Mouse (Mus musculus): Measurements from ENCODE around the gene Gm28372. TPM values are rescaled to one million over a fixed set of nuclear protein-coding genes. Genes with fewer than 3 reads are reported as not detected.

Gm28372 gene
- polyA plus RNA-seq, 1 experiment from 2014 or later, result not detected

DNA sequence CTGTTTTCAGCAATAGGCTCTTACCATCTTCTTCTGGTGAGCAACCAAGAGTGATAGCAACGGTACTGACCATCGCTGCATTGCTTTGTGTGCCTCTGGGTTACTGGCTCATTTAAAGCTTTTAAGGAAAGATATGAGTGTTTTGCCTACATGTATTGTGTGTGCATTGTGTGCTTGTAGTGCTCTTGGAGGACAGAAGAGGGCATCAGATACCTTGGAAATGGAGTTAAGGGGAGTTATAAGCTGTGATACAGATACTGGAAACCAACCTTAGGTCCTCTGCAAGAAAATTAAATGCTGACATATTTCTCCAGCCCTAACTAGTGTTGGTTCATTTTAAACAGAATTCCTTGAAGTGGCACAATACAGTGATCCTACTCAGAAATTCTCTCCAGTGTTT, 16.2 kb upstream of the Gm28372 start:
- no peaks in the 10 kb centered on the region; the same call in 1 of the 2 replicates for H3K27me3 ChIP-seq
- ATAC-seq (ENCODE audit: insufficient read depth), result no peak

DNA sequence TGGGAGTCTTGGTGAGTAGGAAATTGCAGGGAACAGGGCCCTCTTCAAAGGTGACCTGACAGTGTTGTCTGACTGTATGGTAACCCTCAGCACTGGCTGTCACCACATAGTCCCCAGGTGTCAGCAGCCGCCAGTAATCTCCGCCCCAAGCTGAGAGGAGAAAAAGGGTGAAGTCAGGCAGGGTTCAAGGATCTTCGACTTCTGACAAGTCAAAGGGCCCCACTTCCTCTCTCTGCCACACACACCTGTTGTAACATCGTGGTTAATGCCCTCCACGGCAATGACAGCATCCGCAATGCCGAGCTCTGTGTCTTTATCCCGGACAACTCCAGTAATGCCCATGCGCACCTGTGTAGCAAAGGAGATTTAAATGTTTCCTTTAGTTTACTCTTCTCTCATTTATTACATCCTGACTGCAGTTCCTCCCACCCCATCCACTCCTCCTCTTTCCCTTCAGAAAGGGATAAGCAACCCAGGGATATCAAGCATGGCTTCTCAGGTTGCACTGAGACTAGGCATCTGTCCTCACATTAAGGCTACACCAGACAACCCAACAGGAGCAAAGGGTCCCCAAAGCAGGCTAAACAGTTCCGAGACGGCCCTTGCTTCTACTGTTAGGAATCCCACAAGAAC, 13.9 kb upstream of the Gm28372 start:
- H3K4me2 ChIP-seq, result no peak overlapping the region
- WGBS (ENCODE audit: insufficient replicate concordance), result 64% methylated on average over 11 of the region's 11 CpGs
- no peak for ATAC-seq (ENCODE audit: insufficient read depth)
- H3K4me3 ChIP-seq (replicated peaks), result no peak overlapping the region
- H3K27me3 ChIP-seq, result peaks cover 12% of the 10 kb centered on the region
- no peaks in the 10 kb centered on the region for H3K9me3 ChIP-seq (replicated peaks)
- no peak overlapping the region for H3K27ac ChIP-seq (replicated peaks)
- H3K9ac ChIP-seq, result no peak overlapping the region
- H3K36me3 ChIP-seq (replicated peaks), result no peaks in the 10 kb centered on the region
- no peaks in the 10 kb centered on the region for H3K4me1 ChIP-seq (replicated peaks)

More for the DNA sequence above, 16.2 kb upstream of the Gm28372 start:
- Histone ChIP-seq H3K27ac (replicated peaks) (no peak overlapping the region), H3K4me1 (replicated peaks) (no peaks in the 10 kb centered on the region), H3K9ac (no peak overlapping the region), H3K4me2 (no peak overlapping the region), H3K4me3 (replicated peaks) (no peak overlapping the region), H3K36me3 (replicated peaks) (no peaks in the 10 kb centered on the region), H3K9me3 (replicated peaks) (no peaks in the 10 kb centered on the region)
- 62% methylated on average over 2 of the region's 2 CpGs for WGBS (ENCODE audit: insufficient replicate concordance)

DNA sequence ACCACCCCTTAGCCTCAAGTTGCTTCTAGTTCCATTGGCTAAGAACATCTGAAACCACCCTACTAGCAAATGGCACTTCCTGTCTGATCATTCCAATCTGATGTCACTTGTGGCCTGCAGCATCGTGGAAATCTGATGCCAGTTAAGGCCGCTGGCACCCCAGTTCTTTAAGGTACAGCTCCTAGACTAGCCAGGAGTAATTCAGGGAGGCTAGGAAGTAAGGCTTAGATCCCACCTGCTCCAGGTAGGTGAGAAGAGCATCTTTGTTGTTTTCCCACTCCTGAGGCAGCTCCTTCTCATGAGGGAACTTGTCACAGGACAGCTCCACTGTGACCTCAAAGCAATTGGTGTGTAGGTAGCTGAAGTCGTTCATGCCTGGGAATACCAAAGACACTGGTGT, 12.2 kb upstream of the Gm28372 start:
- 63% methylated on average over 3 of the region's 3 CpGs for WGBS (ENCODE audit: insufficient replicate concordance)
- peaks cover 29% of the 10 kb centered on the region for H3K27me3 ChIP-seq
- H3K4me3 ChIP-seq (replicated peaks), result no peak overlapping the region
- H3K36me3 ChIP-seq (replicated peaks), result no peaks in the 10 kb centered on the region
- H3K4me1 ChIP-seq (replicated peaks), result peaks cover 9% of the 10 kb centered on the region
- H3K9ac ChIP-seq, result no peak overlapping the region
- no peak overlapping the region for H3K4me2 ChIP-seq
- H3K27ac ChIP-seq (replicated peaks), result no peak overlapping the region
- H3K9me3 ChIP-seq (replicated peaks), result no peaks in the 10 kb centered on the region
- ATAC-seq (ENCODE audit: insufficient read depth), result no peak

DNA sequence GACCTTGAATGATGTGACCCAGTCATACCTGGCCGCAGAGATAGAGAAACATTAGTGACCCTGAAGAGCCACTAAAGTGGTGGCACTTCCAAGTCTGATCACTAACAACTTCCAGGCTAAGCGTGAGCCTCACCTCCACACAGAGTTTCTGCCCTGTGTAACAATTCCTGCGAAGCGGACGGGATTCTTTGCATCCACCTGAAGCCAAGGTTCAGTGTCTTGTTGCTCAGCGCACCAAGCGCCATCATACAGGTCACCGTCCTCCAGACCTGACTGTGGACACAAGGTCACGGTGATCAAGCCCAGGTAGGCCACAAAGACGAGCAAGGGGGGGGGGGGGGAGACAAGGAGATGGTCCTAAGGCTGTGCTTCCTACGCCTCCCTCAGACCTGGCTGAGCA, 9.3 kb upstream of the Gm28372 start:
- H3K4me1 ChIP-seq (replicated peaks), result peaks cover 9% of the 10 kb centered on the region
- no peaks in the 10 kb centered on the region for H3K9me3 ChIP-seq (replicated peaks)
- 71% methylated on average over 11 of the region's 11 CpGs for WGBS (ENCODE audit: insufficient replicate concordance)
- no peaks in the 10 kb centered on the region for H3K36me3 ChIP-seq (replicated peaks)
- ATAC-seq (ENCODE audit: insufficient read depth), result no peak
- no peak overlapping the region for H3K27ac ChIP-seq (replicated peaks)
- H3K4me3 ChIP-seq (replicated peaks), result no peak overlapping the region
- peaks cover 51% of the 10 kb centered on the region for H3K27me3 ChIP-seq
- H3K9ac ChIP-seq, result no peak overlapping the region
- H3K4me2 ChIP-seq, result no peak overlapping the region

DNA sequence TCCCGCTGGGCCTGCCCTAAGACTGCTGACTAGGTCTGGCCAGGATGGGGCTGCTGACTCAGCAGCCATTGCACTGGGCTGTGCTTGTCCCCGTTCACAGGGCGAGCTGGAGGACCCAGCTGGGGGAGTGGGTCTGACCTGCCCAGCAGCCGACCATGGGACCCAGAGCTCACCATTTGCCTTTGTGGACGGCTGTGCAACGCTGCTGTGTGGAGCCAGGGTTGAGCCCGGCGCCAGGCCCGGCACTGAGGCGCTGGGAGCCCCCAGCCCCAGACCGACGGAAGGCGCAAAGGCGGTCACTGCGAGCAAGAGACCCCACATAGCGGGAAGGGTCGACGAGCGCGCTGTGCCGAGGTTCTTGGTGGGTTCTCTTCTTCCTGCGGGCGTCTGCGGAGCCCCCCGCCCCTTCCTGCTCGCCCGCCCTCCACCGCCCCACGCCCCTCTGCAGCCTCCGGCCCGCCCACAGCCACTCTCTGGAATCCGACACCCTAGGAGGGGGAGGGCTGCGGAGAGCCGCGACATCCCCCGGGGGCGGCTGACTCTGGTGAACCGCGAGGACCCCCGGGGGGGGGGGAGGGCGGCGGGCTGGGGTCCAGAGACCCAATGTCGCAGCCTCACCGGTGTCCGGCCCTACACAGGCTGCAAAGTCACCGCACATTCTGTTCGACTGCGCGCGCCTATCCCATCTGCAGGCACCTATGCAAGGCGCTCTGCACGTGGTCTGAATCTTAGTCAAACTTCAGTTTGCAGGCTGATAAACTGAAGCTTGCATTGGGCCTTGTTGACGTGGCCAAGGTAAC, 7.7 kb upstream of the Gm28372 start, which contains the start of gene Cpxm1:
Gene Cpxm1 (minus strand): TSS at position 389 of the 800 bp plus-strand sequence.
- peak within 1 kb of the TSS; percentile 4; the same call in 1 of the 2 replicates for H3K9ac ChIP-seq
- ATAC-seq (ENCODE audit: insufficient read depth), result peak; percentile 34; the same call in 1 of the 2 replicates
- H3K4me3 ChIP-seq (replicated peaks), result peak within 1 kb of the TSS; percentile 40
- no peaks in the 10 kb centered on the region for H3K9me3 ChIP-seq (replicated peaks)
- WGBS (ENCODE audit: insufficient replicate concordance), result 2% methylated on average over 47 of the region's 53 CpGs
- peak within 1 kb of the TSS; percentile 67 for H3K4me2 ChIP-seq
- H3K27me3 ChIP-seq, result peaks cover 54% of the 10 kb centered on the region
- no peak within 1 kb of the TSS for H3K27ac ChIP-seq (replicated peaks)
- H3K4me1 ChIP-seq (replicated peaks), result peaks cover 9% of the 10 kb centered on the region
- no peaks in the 10 kb centered on the region for H3K36me3 ChIP-seq (replicated peaks)

DNA sequence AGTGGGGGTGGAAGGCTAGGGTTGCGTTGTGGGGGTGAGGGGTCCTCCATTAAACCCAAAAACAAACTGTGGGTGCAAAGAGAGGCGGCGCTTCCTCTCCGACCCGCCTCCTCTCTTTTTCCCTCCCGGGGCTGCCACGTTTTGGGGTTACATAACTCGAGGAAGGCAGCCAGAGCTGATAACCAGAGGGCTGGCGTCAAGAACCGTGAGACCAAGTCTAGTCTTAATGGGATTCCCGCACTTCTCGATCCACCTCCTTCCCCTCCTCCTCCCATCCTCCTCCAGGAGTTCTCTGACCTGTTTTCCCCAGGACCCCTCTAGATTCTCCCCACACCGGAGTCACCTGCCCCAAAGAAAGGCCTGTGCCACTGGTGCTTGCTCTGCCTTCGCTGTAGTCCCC, 6.9 kb upstream of the Gm28372 start:
- 15% methylated on average over 14 of the region's 14 CpGs for WGBS (ENCODE audit: insufficient replicate concordance)
- peaks cover 9% of the 10 kb centered on the region for H3K4me1 ChIP-seq (replicated peaks)
- peak overlapping the region; percentile 40; the same call in 1 of the 2 replicates for H3K4me3 ChIP-seq (replicated peaks)
- H3K27ac ChIP-seq (replicated peaks), result no peak overlapping the region
- peaks cover 54% of the 10 kb centered on the region for H3K27me3 ChIP-seq
- H3K36me3 ChIP-seq (replicated peaks), result no peaks in the 10 kb centered on the region
- peak overlapping the region; percentile 67 for H3K4me2 ChIP-seq
- ATAC-seq (ENCODE audit: insufficient read depth), result no peak
- no peak overlapping the region for H3K9ac ChIP-seq
- no peaks in the 10 kb centered on the region for H3K9me3 ChIP-seq (replicated peaks)

DNA sequence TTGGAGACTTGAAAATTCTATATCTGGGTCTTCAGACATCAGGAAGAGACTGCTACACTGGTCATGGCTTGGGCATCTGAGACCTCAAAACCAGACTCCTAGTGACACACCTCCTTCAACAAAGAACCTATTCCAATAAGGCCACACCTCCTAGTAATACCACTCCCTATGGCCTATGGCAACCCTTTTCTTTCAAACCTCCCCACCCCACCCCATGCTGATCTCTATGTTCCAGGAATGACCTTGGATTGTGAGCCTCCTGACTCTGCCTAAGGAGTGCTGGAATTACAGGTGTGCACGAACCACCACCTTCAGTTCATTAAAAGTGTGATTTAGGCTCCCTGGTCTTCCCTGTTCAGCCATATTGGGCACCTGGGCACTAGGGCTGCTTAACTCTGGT, 5.0 kb upstream of the Gm28372 start:
- Histone ChIP-seq H3K36me3 (replicated peaks) (no peaks in the 10 kb centered on the region), H3K27ac (replicated peaks) (no peak overlapping the region), H3K27me3 (peaks cover 50% of the 10 kb centered on the region), H3K4me2 (no peak overlapping the region), H3K9me3 (replicated peaks) (no peaks in the 10 kb centered on the region), H3K4me3 (replicated peaks) (no peak overlapping the region), H3K9ac (no peak overlapping the region), H3K4me1 (replicated peaks) (peaks cover 9% of the 10 kb centered on the region)
- no peak for ATAC-seq (ENCODE audit: insufficient read depth)
- WGBS (ENCODE audit: insufficient replicate concordance), result 63% methylated on average over 1 of the region's 1 CpGs

DNA sequence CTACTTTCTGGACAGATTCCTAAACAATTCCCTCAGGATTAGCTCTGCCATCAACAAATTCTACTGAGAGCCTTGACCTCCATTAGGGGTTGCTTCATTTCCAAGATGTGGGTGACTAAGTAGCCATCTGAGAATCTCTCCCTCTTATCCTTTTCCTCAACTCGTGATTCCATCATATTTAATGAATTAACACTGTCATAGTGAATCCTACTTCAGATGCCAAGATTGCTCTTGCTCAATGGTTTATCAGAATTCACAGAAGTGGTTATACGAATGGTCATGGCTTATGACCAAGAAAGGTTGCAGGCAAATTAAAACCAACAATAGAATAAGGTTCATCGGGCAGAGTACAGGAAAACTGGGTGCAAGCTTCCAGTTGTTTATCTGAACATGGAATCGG, 3.1 kb upstream of the Gm28372 start:
- H3K4me3 ChIP-seq (replicated peaks), result no peak overlapping the region
- H3K9me3 ChIP-seq (replicated peaks), result no peaks in the 10 kb centered on the region
- no peaks in the 10 kb centered on the region for H3K36me3 ChIP-seq (replicated peaks)
- H3K27me3 ChIP-seq, result peaks cover 34% of the 10 kb centered on the region
- no peak overlapping the region for H3K27ac ChIP-seq (replicated peaks)
- no peak overlapping the region for H3K9ac ChIP-seq
- H3K4me2 ChIP-seq, result no peak overlapping the region
- 56% methylated on average over 4 of the region's 4 CpGs for WGBS (ENCODE audit: insufficient replicate concordance)
- ATAC-seq (ENCODE audit: insufficient read depth), result no peak
- H3K4me1 ChIP-seq (replicated peaks), result peaks cover 9% of the 10 kb centered on the region

DNA sequence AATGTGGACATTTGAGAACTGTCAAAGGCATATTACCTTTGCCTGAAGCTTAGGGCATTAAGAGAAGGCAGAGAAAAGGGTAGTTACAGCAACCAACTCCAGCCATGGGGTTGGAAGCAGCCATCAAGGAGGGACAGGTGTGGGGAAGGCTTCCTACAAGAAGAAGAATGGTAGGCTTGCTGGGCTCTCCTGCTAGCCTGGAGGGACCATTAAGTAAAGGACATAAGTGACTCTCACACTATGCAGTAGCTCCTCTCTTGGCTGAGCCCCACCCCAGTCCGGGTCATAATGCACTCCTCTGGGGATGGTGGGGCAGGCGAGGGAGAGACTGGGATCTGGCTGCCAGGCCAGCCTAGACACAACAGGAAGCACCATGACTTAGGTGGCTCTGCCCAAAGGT, 1.1 kb downstream of the Gm28372 start, which contains the start of gene Tmem239:
Gene Tmem239 (plus strand): TSS at position 301 of the 400 bp plus-strand sequence.
- H3K4me3 ChIP-seq (replicated peaks), result no peak within 1 kb of the TSS
- no peak within 1 kb of the TSS for H3K27ac ChIP-seq (replicated peaks)
- no peaks in the 10 kb centered on the region for H3K4me1 ChIP-seq (replicated peaks)
- 0 out of 2 replicates have a peak, but pooled peaks cover 3% of the 10 kb centered on the region for H3K27me3 ChIP-seq
- no peaks in the 10 kb centered on the region for H3K36me3 ChIP-seq (replicated peaks)
- no peak within 1 kb of the TSS for H3K4me2 ChIP-seq
- H3K9ac ChIP-seq, result no peak within 1 kb of the TSS
- no peak for ATAC-seq (ENCODE audit: insufficient read depth)
- no peaks in the 10 kb centered on the region for H3K9me3 ChIP-seq (replicated peaks)
- 42% methylated on average over 2 of the region's 2 CpGs for WGBS (ENCODE audit: insufficient replicate concordance)

DNA sequence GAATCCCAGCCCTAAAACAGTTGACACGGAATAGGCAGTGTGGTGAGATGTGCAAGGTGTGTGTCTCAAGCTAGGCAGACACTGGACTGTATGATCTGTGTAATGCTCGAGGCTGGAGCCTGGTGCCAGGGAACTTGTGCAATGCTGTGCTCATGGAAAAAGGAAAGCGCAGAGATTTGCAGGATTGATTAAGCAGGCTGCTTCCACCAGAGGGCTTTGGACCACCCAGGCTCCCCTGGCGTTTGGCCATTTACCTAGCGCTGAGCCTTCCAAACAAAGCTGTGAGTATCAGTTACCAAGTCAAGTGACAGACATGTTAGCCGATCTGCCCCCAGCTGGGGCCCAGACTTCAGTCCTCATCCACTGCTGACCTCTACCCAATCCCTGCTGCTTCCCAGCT, 3.2 kb downstream of the Gm28372 start:
- Histone ChIP-seq H3K4me2 (no peak overlapping the region), H3K27ac (replicated peaks) (no peak overlapping the region), H3K4me1 (replicated peaks) (no peaks in the 10 kb centered on the region), H3K27me3 (no peaks in the 10 kb centered on the region), H3K9ac (no peak overlapping the region), H3K36me3 (replicated peaks) (no peaks in the 10 kb centered on the region), H3K4me3 (replicated peaks) (no peak overlapping the region), H3K9me3 (replicated peaks) (no peaks in the 10 kb centered on the region)
- WGBS (ENCODE audit: insufficient replicate concordance), result 27% methylated on average over 6 of the region's 6 CpGs
- no peak for ATAC-seq (ENCODE audit: insufficient read depth)
